Comparison of ENCODE assay signal across 12 mouse cellular contexts in genomic region chr7:83445181-83445926, GRCm38 (mm10).
DNase-seq lines count a peak whose midpoint lies in the region; ATAC-seq lines count a peak whose summit lies in the region.
"Had no signal": no experiment of that assay in that cellular context is flagged by ENCODE, and none has a peak within 500 bp of the region (broad histone marks: within the 10 kb centered on the region; RNA-seq: fewer than 3 reads in every experiment).

No protein-coding gene starts in this region.

- no peaks in the 10 kb centered on the region for H3K9me3 ChIP-seq in heart, embryonic 16.5 days (replicated peaks; ENCODE audit: control insufficient read depth, low read length)
- H3K9me3 ChIP-seq in neural tube, embryonic 11.5 days (ENCODE audit: control insufficient read depth, low read length), result no peaks in the 10 kb centered on the region
- H3K9me3 ChIP-seq in stomach, embryonic 16.5 days (replicated peaks; ENCODE audit: control insufficient read depth, low read length), result no peaks in the 10 kb centered on the region
- no peaks in the 10 kb centered on the region for H3K9me3 ChIP-seq in forebrain, embryonic 13.5 days (replicated peaks)
- H3K9me3 ChIP-seq: neural tube, embryonic 12.5 days had no signal

- 28% methylated on average over 5 of the region's 5 CpGs for WGBS in heart, embryonic 16.5 days
- WGBS in neural tube, embryonic 11.5 days, result 47% methylated on average over 5 of the region's 5 CpGs
- WGBS in stomach, embryonic 16.5 days, result 30% methylated on average over 5 of the region's 5 CpGs
- WGBS in forebrain, embryonic 13.5 days, result 61% methylated on average over 5 of the region's 5 CpGs

- H3K36me3 ChIP-seq in heart, embryonic 16.5 days (ENCODE audit: control insufficient read depth, insufficient read depth), result no peaks in the 10 kb centered on the region
- no peaks in the 10 kb centered on the region for H3K36me3 ChIP-seq in neural tube, embryonic 11.5 days (ENCODE audit: control insufficient read depth, insufficient read depth, low read length)
- no peaks in the 10 kb centered on the region for H3K36me3 ChIP-seq in stomach, embryonic 16.5 days (ENCODE audit: control insufficient read depth, insufficient read depth, low read length)
- H3K36me3 ChIP-seq in forebrain, embryonic 13.5 days (ENCODE audit: poor library complexity, severe bottlenecking), result no peaks in the 10 kb centered on the region
- H3K36me3 ChIP-seq: neural tube, embryonic 12.5 days had no signal

- H3K27me3 ChIP-seq in heart, embryonic 16.5 days (ENCODE audit: control insufficient read depth, insufficient read depth, low read length), result no peaks in the 10 kb centered on the region
- no peaks in the 10 kb centered on the region for H3K27me3 ChIP-seq in neural tube, embryonic 11.5 days (ENCODE audit: control insufficient read depth, insufficient read depth, low read length)
- H3K27me3 ChIP-seq in stomach, embryonic 16.5 days (ENCODE audit: control insufficient read depth, insufficient read depth, low read length), result no peaks in the 10 kb centered on the region
- no peaks in the 10 kb centered on the region for H3K27me3 ChIP-seq in forebrain, embryonic 13.5 days
- H3K27me3 ChIP-seq: neural tube, embryonic 12.5 days had no signal

- no peak overlapping the region for H3K4me3 ChIP-seq in heart, embryonic 16.5 days (ENCODE audit: low read length)
- H3K4me3 ChIP-seq in neural tube, embryonic 11.5 days (ENCODE audit: low read depth, low read length), result no peak overlapping the region
- H3K4me3 ChIP-seq in stomach, embryonic 16.5 days (replicated peaks; ENCODE audit: low read length), result no peak overlapping the region
- H3K4me3 ChIP-seq in forebrain, embryonic 13.5 days, result no peak overlapping the region
- H3K4me3 ChIP-seq: neural tube, embryonic 12.5 days had no signal

- ATAC-seq in heart, embryonic 16.5 days (replicated peaks; ENCODE audit: extremely low read depth, insufficient read depth, low FRiP score), result no peak; the same call in 1 of the 2 replicates
- no peak for ATAC-seq in neural tube, embryonic 11.5 days (ENCODE audit: insufficient read depth, low FRiP score, low TSS enrichment)
- no peak for ATAC-seq in stomach, embryonic 16.5 days (ENCODE audit: insufficient read depth, low FRiP score)
- ATAC-seq in forebrain, embryonic 13.5 days, result no peak
- ATAC-seq: inflammation-experienced regulatory T-cells, adult 6 months had no signal

- intact Hi-C loops in heart, postnatal 25 days (cut with DNase I), result no loop called here

- DNase-seq in heart, postnatal 25 days (ENCODE audit: low spot score), result no peak
- peak; percentile 15 for DNase-seq in neural tube, embryonic 11.5 days (ENCODE audit: low spot score)
- no peak for DNase-seq in neural tube, embryonic 10.5 days (ENCODE audit: extremely low spot score, low spot score)
- peak; percentile 83 for DNase-seq in fibroblast of lung, adult 2 months (ENCODE audit: low read depth)
- no peak for DNase-seq in spleen, postnatal 10 days (ENCODE audit: low spot score in 2 of 2)
- DNase-seq: embryo, embryonic 11 days; thymus, postnatal 14 days had no signal

- no peak overlapping the region for H3K9ac ChIP-seq in heart, embryonic 16.5 days (ENCODE audit: low read length)
- H3K9ac ChIP-seq in neural tube, embryonic 11.5 days (ENCODE audit: low read length), result no peak overlapping the region
- H3K9ac ChIP-seq in stomach, embryonic 16.5 days (ENCODE audit: low read length), result no peak overlapping the region
- no peak overlapping the region for H3K9ac ChIP-seq in forebrain, embryonic 13.5 days
- H3K9ac ChIP-seq: neural tube, embryonic 12.5 days had no signal

- H3K4me2 ChIP-seq in heart, embryonic 16.5 days (ENCODE audit: low read depth, low read length), result no peak overlapping the region
- no peak overlapping the region for H3K4me2 ChIP-seq in neural tube, embryonic 11.5 days (ENCODE audit: low read depth)
- no peak overlapping the region for H3K4me2 ChIP-seq in stomach, embryonic 16.5 days (ENCODE audit: low read depth, low read length)
- H3K4me2 ChIP-seq in forebrain, embryonic 13.5 days, result no peak overlapping the region
- H3K4me2 ChIP-seq: neural tube, embryonic 12.5 days had no signal

- peak overlapping the region; percentile 55 for H3K27ac ChIP-seq in heart, embryonic 16.5 days (ENCODE audit: low read length)
- H3K27ac ChIP-seq in neural tube, embryonic 11.5 days (ENCODE audit: low read depth, low read length), result peak overlapping the region; percentile 42; the same call in 1 of the 2 replicates
- peak overlapping the region; percentile 49 for H3K27ac ChIP-seq in stomach, embryonic 16.5 days (ENCODE audit: low read length)
- H3K27ac ChIP-seq in forebrain, embryonic 13.5 days, result no peak overlapping the region
- H3K27ac ChIP-seq: neural tube, embryonic 12.5 days had no signal

- peaks cover 14% of the 10 kb centered on the region for H3K4me1 ChIP-seq in heart, embryonic 16.5 days (ENCODE audit: control insufficient read depth, insufficient read depth, low read length)
- peaks cover 9% of the 10 kb centered on the region for H3K4me1 ChIP-seq in neural tube, embryonic 11.5 days (ENCODE audit: control insufficient read depth, insufficient read depth, low read length)
- peaks cover 12% of the 10 kb centered on the region for H3K4me1 ChIP-seq in stomach, embryonic 16.5 days (ENCODE audit: control insufficient read depth, insufficient read depth, low read length)
- H3K4me1 ChIP-seq in forebrain, embryonic 13.5 days, result peaks cover 8% of the 10 kb centered on the region

Comparison
In these comparisons a context has a peak if more than half of its experiments do, and no peak if none do; other contexts are left out.
1. DNase-seq: peak in neural tube, embryonic 11.5 days (single experiment) and fibroblast of lung, adult 2 months (single experiment); none in heart, postnatal 25 days (single experiment), neural tube, embryonic 10.5 days (single experiment) and spleen, postnatal 10 days (0 of 2).